Mouse (Mus musculus) embryonic fibroblast, embryonic 13.5 days (primary cell): ENCODE measurements around the gene Vps9d1.

Experiments used
- CTCF ChIP-seq: IDR thresholded peaks from 2 replicates; pipeline ENCODE4 v1.5.1; 2011; ENCODE audit warnings: mild to moderate bottlenecking, control low read depth, low read length, moderate library complexity, borderline replicate concordance; ENCODE audit not compliant: insufficient read depth
- POLR2A ChIP-seq: IDR thresholded peaks from 2 replicates; pipeline ENCODE4 v1.6.1; 2011; ENCODE audit warnings: low read depth, mild to moderate bottlenecking, control low read depth, low read length, moderate library complexity

DNA sequence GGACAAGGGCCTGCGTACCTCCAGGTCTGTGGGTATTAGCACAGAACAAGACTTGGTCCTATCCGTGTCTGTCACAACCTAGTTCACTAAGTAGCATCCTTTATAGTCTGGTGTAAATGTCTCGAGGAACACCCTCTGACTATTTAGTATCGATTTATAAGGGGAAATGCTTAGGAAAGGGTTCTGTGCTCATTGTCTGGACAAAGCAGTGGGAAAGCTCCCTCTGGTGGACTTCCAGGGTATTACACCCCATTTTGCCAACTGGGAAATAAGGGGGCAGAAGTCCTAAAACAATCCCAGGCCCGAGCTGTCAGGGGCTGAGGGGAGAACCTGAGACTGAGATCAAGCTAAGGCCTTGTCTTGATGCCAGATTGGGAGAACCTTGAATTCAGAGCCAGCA, 51.9 kb downstream of the Vps9d1 start:
- TF ChIP-seq CTCF: 0 out of 2 replicates have a peak, but pooled peaks have one; percentile 12
- no peak for TF ChIP-seq POLR2A
